Mouse (Mus musculus) bone marrow, adult 2 months (tissue): Measurements from ENCODE around the gene Nupl2.

ENCODE experiments used
- CTCF ChIP-seq: fragments of 200-500 bp; IDR thresholded peaks from 2 replicates; pipeline ENCODE4 v1.5.1; 2011; ENCODE audit warnings: low read length, control low read depth; ENCODE audit not compliant: control insufficient read depth, insufficient read depth
- POLR2A ChIP-seq: fragments of 200-500 bp; IDR thresholded peaks from 2 replicates; pipeline ENCODE4 v1.6.1; 2011; ENCODE audit warnings: low read depth, mild to moderate bottlenecking, control low read depth, low read length, borderline replicate concordance; ENCODE audit not compliant: control insufficient read depth

- no peak for TF ChIP-seq CTCF
- TF ChIP-seq POLR2A = no peak
These were observed 17.6 kb downstream of the Nupl2 start for GRCm38 (mm10) chr5:24182296-24182734.
